Mouse (Mus musculus) embryonic facial prominence, embryonic 12.5 days (tissue): Measurements from ENCODE around the gene Slc2a6. TPM values are rescaled to one million over a fixed set of nuclear protein-coding genes. Genes with fewer than 3 reads are reported as not detected.

ENCODE experiments used
- ATAC-seq: fragments of 200-750 bp; cut with Nextera tagmentation; 2 replicates; pipeline ENCODE4 v1.8.0; 2017; ENCODE audit not compliant: insufficient number of reproducible peaks, insufficient read depth, low FRiP score, low TSS enrichment
- H3K27ac ChIP-seq: fragments of 300-500 bp; sonication (generic); 2 replicates; pipeline ENCODE4 v1.5.1; 2016; ENCODE audit warnings: mild to moderate bottlenecking
- H3K27me3 ChIP-seq: fragments of 300-500 bp; sonication (generic); 2 replicates; pipeline ENCODE4 v1.6.1; 2016; ENCODE audit warnings: mild to moderate bottlenecking, moderate library complexity
- H3K36me3 ChIP-seq: fragments of 300-500 bp; sonication (generic); 2 replicates; pipeline ENCODE4 v1.6.1; 2016; ENCODE audit warnings: mild to moderate bottlenecking
- H3K4me1 ChIP-seq: fragments of 300-500 bp; sonication (generic); 2 replicates; pipeline ENCODE4 v1.6.1; 2016
- H3K4me2 ChIP-seq: fragments of 300-500 bp; sonication (generic); replicated peaks from 2 replicates; pipeline ENCODE4 v1.6.1; 2016; ENCODE audit warnings: mild to moderate bottlenecking, moderate library complexity
- H3K4me3 ChIP-seq: fragments of 300-500 bp; sonication (generic); 2 replicates; pipeline ENCODE4 v1.5.1; 2016; ENCODE audit warnings: mild to moderate bottlenecking
- H3K9ac ChIP-seq: fragments of 300-500 bp; sonication (generic); 2 replicates; pipeline ENCODE4 v1.6.1; 2016; ENCODE audit warnings: mild to moderate bottlenecking, moderate library complexity
- H3K9me3 ChIP-seq: fragments of 300-500 bp; sonication (generic); 2 replicates; pipeline ENCODE4 v1.6.1; 2016; ENCODE audit warnings: mild to moderate bottlenecking, moderate library complexity
- WGBS: fragments of 180-500 bp; shearing (Covaris S2); methylation state at CpG from one replicate; pipeline ENCODE4 v1.1.7; 2016; 5-methylcytosine and 5-hydroxymethylcytosine counted together
- polyA plus RNA-seq: library from polyadenylated mRNA; unstranded; fragments of >200 nt; fragmentation: Nextera tagmentation; extraction: Ambion mirVana; gene quantifications from 2 replicates; pipeline ENCODE4 v1.2.1, GENCODE M21; 2016

The Slc2a6 gene
- 1.0 and 1.9 TPM in 2 replicates for polyA plus RNA-seq

DNA sequence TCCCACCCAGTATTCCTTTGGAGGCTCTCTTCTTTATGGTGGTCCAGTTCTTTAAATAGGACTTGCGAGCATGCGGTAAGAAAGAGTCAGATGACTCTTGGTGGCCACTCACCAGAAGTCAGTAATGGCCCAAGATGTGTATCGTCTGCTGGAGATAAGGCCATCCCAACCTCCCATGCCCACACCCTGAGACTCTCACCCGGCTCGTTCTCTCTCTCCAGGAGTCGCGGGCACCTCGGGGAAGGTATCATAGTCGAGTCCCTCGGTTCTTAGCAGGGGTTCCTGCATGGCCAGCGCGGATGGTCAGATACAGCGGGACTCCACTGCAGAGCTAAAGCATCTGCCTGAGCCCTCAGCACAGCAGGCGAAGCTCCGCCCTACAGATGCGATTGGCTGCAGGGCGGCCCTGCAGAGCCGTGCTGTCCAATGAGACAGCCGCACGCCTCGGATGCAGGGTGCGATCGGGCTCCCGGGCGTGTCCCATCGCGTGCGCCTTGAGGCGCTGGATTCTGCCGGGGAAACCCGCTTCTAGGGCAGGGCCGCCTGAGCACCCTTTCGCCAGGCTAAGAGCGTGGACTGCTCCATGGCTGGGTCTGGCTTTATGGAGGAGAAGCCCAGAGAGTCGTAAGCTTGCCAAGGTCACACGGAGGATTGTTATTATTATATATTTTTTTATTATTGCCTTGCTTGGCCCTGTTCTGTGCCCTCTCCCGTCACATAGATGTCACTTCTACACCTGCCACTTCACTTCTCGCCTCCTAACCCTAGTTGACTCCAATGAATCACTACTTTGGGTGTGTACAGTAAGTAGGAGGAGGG, at the start of gene Slc2a6:
Gene Slc2a6 (minus strand): TSS at position 381 of the 819 bp plus-strand sequence.
- Histone ChIP-seq H3K9ac (0 out of 2 replicates have a peak within 1 kb of the TSS, but pooled peaks have one; percentile 15), H3K4me1 (peaks cover 8% of the 10 kb centered on the region), H3K4me3 (peak within 1 kb of the TSS; percentile 32), H3K36me3 (no peaks in the 10 kb centered on the region), H3K27ac (no peak within 1 kb of the TSS), H3K4me2 (peak within 1 kb of the TSS; percentile 53), H3K27me3 (peaks cover 6% of the 10 kb centered on the region; the same call in 1 of the 2 replicates), H3K9me3 (no peaks in the 10 kb centered on the region)
- ATAC-seq, result peak; percentile 97
- 3% methylated on average over 38 of the region's 38 CpGs for WGBS

DNA sequence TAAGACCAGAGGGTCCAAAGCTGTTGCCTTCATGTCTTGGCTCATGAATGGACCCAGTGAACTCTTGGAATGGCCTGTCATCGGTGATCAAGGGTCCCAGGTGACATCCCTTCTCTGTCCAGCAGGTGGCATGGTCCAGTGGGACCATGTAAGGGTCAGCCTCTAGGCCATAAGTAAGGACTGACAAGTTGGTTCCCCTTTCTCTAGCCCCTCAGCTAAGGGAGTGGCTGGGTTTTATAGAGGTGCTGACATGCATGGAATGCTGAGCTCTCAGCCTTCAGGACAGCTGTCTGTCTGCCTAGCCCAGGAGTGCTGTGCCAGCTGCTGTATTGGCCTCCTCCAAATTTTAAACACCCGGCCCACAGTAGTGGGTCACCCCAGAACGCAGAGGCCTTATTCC, 47.7 kb upstream of the Slc2a6 start:
- no peak overlapping the region for H3K9ac ChIP-seq
- H3K4me3 ChIP-seq, result no peak overlapping the region
- H3K27ac ChIP-seq, result no peak overlapping the region
- peaks cover 38% of the 10 kb centered on the region for H3K4me1 ChIP-seq
- WGBS, result 69% methylated on average over 3 of the region's 3 CpGs
- peaks cover 5% of the 10 kb centered on the region; the same call in 1 of the 2 replicates for H3K27me3 ChIP-seq
- no peak overlapping the region for H3K4me2 ChIP-seq
- H3K9me3 ChIP-seq, result no peaks in the 10 kb centered on the region
- no peaks in the 10 kb centered on the region for H3K36me3 ChIP-seq
- ATAC-seq, result no peak

DNA sequence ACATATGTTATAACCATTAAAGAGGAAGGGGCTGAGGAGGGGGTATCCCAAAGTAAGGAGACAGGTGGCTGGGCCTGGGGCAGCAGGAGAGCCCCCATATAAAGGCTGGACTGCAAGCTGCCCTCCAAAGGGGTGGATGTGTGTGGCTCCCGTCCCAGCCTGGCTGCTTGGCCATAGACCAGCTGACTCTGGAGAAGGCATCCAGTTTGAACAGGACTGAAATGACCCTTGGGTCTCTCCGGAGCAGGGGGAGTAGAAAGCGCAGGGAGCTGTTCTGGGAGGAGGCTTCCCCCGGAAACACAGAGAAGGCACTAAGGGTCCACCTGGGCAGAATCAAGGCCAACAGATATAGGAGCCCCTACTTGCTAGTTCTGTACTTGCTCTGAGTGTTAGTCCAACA, 47.0 kb upstream of the Slc2a6 start:
- no peak overlapping the region for H3K4me2 ChIP-seq
- no peaks in the 10 kb centered on the region for H3K36me3 ChIP-seq
- ATAC-seq, result no peak
- 81% methylated on average over 4 of the region's 4 CpGs for WGBS
- H3K4me3 ChIP-seq, result no peak overlapping the region
- H3K4me1 ChIP-seq, result peaks cover 33% of the 10 kb centered on the region
- no peak overlapping the region for H3K9ac ChIP-seq
- no peaks in the 10 kb centered on the region for H3K9me3 ChIP-seq
- no peak overlapping the region for H3K27ac ChIP-seq
- H3K27me3 ChIP-seq, result peaks cover 5% of the 10 kb centered on the region; the same call in 1 of the 2 replicates

DNA sequence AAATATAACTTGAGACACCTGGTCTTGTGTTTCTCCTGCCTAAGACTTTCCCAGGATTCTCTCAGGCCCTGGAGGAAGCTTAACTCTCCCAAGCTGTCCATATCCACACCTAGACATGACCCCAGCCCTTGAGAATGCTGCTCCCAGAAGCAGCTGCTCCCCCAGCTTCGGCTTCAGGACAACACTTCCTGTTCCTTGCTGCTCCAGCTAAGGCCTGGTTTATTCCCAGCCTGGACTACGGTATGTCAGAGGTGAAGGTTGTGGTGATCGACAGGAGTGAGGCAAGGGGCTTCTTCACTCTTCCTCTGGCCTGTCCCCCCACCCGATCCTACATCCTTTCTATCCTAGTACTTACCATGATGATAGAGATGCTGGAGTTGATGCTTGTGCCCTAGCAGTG, 45.6 kb upstream of the Slc2a6 start:
- Histone ChIP-seq H3K9ac (no peak overlapping the region), H3K4me3 (no peak overlapping the region), H3K36me3 (no peaks in the 10 kb centered on the region), H3K4me1 (peaks cover 19% of the 10 kb centered on the region), H3K27me3 (peaks cover 5% of the 10 kb centered on the region; the same call in 1 of the 2 replicates), H3K4me2 (no peak overlapping the region), H3K9me3 (no peaks in the 10 kb centered on the region), H3K27ac (peak overlapping the region; percentile 17; the same call in 1 of the 2 replicates)
- no peak for ATAC-seq
- 68% methylated on average over 4 of the region's 4 CpGs for WGBS

DNA sequence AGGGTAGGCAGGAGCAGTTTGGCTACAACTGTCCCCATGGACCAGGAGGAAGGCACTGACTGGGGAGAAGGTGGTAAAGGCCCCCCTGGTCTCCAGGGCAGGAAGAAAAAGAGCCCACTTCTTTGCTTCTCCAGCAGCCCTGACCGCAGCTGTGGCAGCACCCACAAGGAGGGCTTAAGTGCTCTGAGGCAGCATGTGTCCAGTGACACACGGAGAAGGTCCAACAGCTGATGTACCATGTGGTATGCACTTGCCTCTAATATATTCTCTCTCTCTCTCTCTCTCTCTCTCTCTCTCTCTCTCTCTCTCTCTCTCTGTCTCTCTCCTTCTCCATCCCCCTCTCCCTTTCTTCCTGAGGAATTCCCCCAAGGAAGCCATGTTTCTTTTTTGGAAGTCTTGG, 44.2 kb upstream of the Slc2a6 start, which contains the start of gene Mymk:
Gene Mymk (minus strand): TSS at position 202 of the 400 bp plus-strand sequence.
- Histone ChIP-seq H3K27ac (no peak within 1 kb of the TSS; the same call in 1 of the 2 replicates), H3K4me3 (no peak within 1 kb of the TSS), H3K4me2 (no peak within 1 kb of the TSS), H3K4me1 (peaks cover 11% of the 10 kb centered on the region; the same call in 1 of the 2 replicates), H3K27me3 (no peaks in the 10 kb centered on the region), H3K9me3 (no peaks in the 10 kb centered on the region), H3K36me3 (no peaks in the 10 kb centered on the region), H3K9ac (no peak within 1 kb of the TSS)
- WGBS, result 75% methylated on average over 2 of the region's 2 CpGs
- no peak for ATAC-seq

DNA sequence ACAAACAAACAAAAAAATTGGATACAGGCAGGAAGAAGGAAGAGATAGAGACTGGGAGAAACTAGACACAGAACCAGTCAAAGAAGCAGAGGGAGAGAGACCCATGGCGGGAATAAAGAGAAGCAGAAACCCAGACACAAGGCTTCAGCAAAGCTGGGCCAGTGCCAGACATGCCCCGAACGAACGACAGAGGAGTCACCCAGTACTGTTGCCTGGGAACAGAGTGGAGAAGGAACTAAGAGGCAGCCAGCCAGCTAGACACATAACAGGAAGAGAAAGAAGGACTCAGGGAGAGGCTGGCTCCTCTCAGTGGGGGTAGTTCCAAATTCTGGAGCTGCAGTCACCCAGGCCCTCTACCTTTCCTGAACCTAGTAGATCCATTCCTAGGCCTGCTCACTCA, 43.3 kb upstream of the Slc2a6 start:
- H3K4me2 ChIP-seq, result no peak overlapping the region

DNA sequence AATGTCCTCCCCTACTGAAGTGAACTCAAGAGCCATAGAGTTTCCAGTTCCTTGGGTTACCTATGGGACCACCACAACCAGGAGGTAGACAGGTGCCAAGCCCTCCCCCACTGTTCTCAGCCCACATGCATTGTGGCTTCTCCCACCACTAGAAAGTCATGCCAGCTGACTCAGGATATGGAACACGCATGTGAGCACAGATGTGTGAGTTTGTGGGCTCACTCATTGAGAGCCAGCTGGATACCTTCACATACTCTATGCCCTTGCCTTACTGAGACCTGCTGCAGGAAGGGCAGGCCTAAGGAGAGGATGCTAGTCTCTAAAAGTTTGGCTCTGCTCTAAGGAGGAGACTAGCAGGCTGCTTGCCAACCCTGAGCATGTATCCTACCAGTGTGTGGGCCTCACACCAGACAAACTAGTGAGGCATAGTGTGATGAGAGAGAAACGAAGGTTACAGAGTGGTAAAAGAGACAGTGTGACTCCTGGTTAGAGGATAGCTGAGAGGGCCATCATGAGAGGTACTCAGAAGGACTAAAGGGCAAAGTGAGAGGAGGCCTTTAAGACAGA, 42.5 kb upstream of the Slc2a6 start:
- no peak overlapping the region for H3K27ac ChIP-seq
- WGBS, result 85% methylated on average over 2 of the region's 2 CpGs

More for the DNA sequence above, 43.3 kb upstream of the Slc2a6 start:
- no peaks in the 10 kb centered on the region for H3K9me3 ChIP-seq
- no peak overlapping the region for H3K27ac ChIP-seq
- 63% methylated on average over 4 of the region's 4 CpGs for WGBS
- H3K9ac ChIP-seq, result no peak overlapping the region
- H3K4me3 ChIP-seq, result no peak overlapping the region
- H3K36me3 ChIP-seq, result no peaks in the 10 kb centered on the region
- peaks cover 11% of the 10 kb centered on the region; the same call in 1 of the 2 replicates for H3K4me1 ChIP-seq
- no peak for ATAC-seq
- no peaks in the 10 kb centered on the region for H3K27me3 ChIP-seq

DNA sequence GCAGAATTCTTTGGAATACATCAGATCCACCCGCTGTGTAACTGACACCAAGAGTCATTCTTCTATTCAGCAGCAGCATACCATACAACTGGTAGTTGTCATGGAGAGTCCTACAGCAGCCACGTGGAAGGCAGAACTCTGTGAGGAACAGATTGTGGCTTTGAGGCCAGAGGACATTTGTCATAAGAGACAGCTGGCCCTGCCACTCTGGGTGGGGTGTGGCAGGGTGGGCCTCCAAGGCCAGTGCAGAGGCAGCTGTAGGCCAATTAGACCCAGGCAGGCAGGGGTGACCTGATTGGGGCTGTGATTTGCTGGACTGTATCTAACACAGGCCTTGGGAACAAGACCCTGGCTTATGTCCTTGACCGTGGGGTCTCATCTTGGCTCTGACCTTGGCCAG, 41.8 kb upstream of the Slc2a6 start:
- H3K9ac ChIP-seq, result no peak overlapping the region
- peaks cover 11% of the 10 kb centered on the region; the same call in 1 of the 2 replicates for H3K4me1 ChIP-seq
- H3K9me3 ChIP-seq, result no peaks in the 10 kb centered on the region
- H3K27ac ChIP-seq, result no peak overlapping the region
- 56% methylated on average over 3 of the region's 3 CpGs for WGBS
- H3K27me3 ChIP-seq, result no peaks in the 10 kb centered on the region
- ATAC-seq, result no peak
- H3K36me3 ChIP-seq, result no peaks in the 10 kb centered on the region
- no peak overlapping the region for H3K4me3 ChIP-seq
- no peak overlapping the region for H3K4me2 ChIP-seq

More for the DNA sequence above, 42.5 kb upstream of the Slc2a6 start:
- peaks cover 11% of the 10 kb centered on the region; the same call in 1 of the 2 replicates for H3K4me1 ChIP-seq
- no peak overlapping the region for H3K9ac ChIP-seq
- ATAC-seq, result no peak
- no peaks in the 10 kb centered on the region for H3K9me3 ChIP-seq
- no peaks in the 10 kb centered on the region for H3K36me3 ChIP-seq
- H3K4me2 ChIP-seq, result no peak overlapping the region
- no peaks in the 10 kb centered on the region for H3K27me3 ChIP-seq
- no peak overlapping the region for H3K4me3 ChIP-seq

DNA sequence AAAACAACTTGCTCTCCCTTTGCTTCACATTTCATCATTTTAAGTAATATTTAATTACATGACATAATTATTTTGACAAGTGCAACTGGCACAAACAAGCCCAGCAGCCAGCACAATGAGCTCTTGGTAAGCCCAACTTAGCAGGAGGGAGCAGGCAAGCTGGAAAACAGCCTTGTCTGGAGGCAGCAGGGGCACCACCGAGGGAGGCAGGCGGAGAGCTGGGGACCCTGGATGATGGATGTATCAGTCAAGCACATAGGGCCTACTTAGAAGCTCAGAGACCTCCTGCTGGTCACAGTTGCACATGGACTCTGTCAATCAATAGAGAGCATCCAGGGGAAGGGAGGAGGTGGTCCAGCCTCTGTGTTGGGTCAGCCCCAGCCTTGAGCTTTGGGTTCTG, 40.2 kb upstream of the Slc2a6 start:
- Histone ChIP-seq H3K9ac (no peak overlapping the region), H3K9me3 (no peaks in the 10 kb centered on the region), H3K36me3 (no peaks in the 10 kb centered on the region), H3K27ac (no peak overlapping the region), H3K4me2 (no peak overlapping the region), H3K27me3 (no peaks in the 10 kb centered on the region), H3K4me1 (0 out of 2 replicates have a peak, but pooled peaks cover 5% of the 10 kb centered on the region), H3K4me3 (no peak overlapping the region)
- WGBS, result 45% methylated on average over 2 of the region's 2 CpGs
- no peak for ATAC-seq

DNA sequence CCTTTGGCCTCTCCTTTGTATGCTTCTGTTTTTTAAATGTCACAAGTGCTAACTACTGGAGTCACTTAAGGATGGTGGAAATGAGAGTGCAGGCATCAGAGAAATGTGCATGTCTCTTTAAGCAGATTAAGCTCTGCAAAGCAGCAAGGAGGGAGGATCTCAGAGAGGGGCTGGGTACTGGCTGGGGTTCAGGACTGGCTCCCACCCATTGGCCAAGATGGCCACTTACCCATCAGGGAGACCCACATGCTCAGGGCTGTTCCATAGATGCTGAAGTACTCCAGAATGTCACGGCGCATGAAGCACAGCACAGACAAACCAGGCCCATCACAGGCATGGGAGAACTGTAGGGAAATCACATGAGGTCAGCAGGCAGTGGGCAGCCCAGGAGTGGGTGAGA, 39.3 kb upstream of the Slc2a6 start:
- Histone ChIP-seq H3K27ac (no peak overlapping the region), H3K4me1 (no peaks in the 10 kb centered on the region), H3K36me3 (no peaks in the 10 kb centered on the region), H3K27me3 (no peaks in the 10 kb centered on the region), H3K9me3 (no peaks in the 10 kb centered on the region), H3K4me3 (no peak overlapping the region), H3K4me2 (no peak overlapping the region), H3K9ac (no peak overlapping the region)
- 96% methylated on average over 2 of the region's 2 CpGs for WGBS
- no peak for ATAC-seq

DNA sequence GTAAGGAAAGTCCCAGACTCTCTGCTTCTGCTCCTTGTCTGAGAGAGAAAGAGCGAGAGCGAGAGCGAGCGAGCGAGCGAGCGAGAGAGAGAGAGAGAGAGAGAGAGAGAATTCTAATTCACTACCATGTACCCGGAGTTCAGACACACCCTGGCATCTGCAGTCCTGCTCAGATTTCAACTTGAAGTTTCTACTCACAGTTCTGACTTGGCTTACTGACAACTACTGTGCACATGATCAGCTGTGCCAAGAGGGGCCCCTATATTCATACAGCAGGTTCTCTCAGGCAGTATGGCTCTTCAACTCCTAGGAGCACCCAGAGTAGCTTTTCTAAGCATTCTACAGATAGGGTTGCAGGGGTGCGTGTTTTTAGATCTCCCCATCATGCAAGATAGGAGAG, 31.4 kb upstream of the Slc2a6 start:
- Histone ChIP-seq H3K9ac (no peak overlapping the region), H3K4me2 (no peak overlapping the region), H3K9me3 (no peaks in the 10 kb centered on the region), H3K27me3 (no peaks in the 10 kb centered on the region), H3K36me3 (no peaks in the 10 kb centered on the region), H3K27ac (peak overlapping the region; percentile 78), H3K4me1 (peaks cover 8% of the 10 kb centered on the region; the same call in 1 of the 2 replicates), H3K4me3 (no peak overlapping the region)
- no peak for ATAC-seq
- WGBS, result 81% methylated on average over 9 of the region's 9 CpGs

DNA sequence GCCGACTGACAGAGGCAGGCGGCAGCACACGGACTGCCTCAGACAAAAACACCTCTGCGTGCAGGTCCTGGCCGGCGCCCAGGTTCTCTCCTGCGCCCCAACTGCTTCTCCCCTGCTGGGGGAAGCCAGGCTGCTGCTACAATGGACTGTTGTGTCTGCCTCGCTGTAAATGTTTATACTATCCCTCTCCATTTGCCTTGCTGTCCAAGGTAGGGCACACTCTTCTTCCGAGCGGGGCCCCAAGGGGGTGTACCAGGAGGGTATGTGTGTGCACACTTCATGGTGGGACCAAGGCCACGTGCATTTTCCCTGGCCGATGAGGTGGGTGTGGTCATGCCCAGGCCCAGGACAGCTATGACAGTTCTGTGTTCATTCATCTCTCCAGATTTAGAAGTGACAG, 31.0 kb upstream of the Slc2a6 start:
- Histone ChIP-seq H3K9ac (no peak overlapping the region), H3K4me3 (no peak overlapping the region), H3K4me1 (peaks cover 8% of the 10 kb centered on the region; the same call in 1 of the 2 replicates), H3K27me3 (no peaks in the 10 kb centered on the region), H3K9me3 (no peaks in the 10 kb centered on the region), H3K27ac (peak overlapping the region; percentile 78), H3K4me2 (no peak overlapping the region; the same call in 1 of the 2 replicates), H3K36me3 (no peaks in the 10 kb centered on the region)
- WGBS, result 33% methylated on average over 12 of the region's 12 CpGs
- no peak for ATAC-seq
